Mouse (Mus musculus): ENCODE data around the gene Zfp503.

DNA sequence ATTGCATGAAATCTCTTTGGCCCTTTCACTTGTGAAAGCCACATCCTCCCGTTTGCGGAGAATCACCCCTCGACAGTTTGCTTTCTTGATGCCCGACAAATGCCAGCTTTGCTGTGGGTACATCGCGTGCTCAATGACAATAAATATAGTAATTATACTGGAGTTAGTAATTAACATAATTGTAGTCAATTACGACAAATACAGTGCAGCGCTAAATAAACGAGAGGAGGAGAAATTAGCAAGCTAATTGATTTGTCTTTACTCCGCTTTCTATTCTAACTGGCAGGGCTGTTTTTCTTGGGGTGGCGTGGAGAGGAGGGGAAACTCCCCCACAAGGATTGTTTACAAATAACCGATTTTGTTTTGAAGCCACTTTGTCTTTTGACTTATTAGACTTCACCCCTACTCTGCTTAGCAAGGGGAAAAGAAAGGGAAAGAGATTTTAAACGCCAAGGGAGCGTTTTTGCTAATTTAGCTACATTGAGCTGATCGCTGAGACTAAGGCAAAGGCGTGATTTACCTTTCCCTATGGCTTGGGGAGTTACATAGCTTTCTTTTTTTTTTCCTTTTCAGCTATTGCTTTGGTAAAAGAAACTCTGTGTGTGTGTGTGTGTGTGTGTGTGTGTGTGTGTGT lies 48.2 kb upstream of the Zfp503 start:
- TF ChIP-seq CTCF (IDR thresholded peaks at IDR 0.05; ENCODE audit: extremely low read depth, insufficient read depth, insufficient read length, insufficient replicate concordance) (no peak), POLR2A (IDR thresholded peaks at IDR 0.05; ENCODE audit: low read depth, low read length) (no peak)

Data from spleen, adult 2 months (tissue).